Mouse (Mus musculus): Measurements from ENCODE around the gene Dpf1. TPM values are rescaled to one million over a fixed set of nuclear protein-coding genes. Genes with fewer than 3 reads are reported as not detected.
A peak's percentile ranks its signal among the peaks of the same experiment; 100 is the strongest.

Dpf1 gene
- polyA plus RNA-seq, 1 experiment from 2014 or later: 240 TPM

GRCm38 (mm10) chr7:29336795-29337319, 33.1 kb downstream of the Dpf1 start:
- Histone ChIP-seq H3K36me3 (0 out of 2 replicates have a peak, but pooled peaks cover 2% of the 10 kb centered on the region), H3K4me1 (peaks cover 7% of the 10 kb centered on the region), H3K9me3 (no peaks in the 10 kb centered on the region), H3K27me3 (no peaks in the 10 kb centered on the region), H3K27ac (replicated peaks) (0 out of 2 replicates have a peak overlapping the region, but pooled peaks have one; percentile 10), H3K4me3 (no peak overlapping the region), H3K9ac (replicated peaks) (no peak overlapping the region), H3K4me2 (replicated peaks) (no peak overlapping the region)
- ATAC-seq (replicated peaks): no peak
- WGBS: 70% methylated on average over 9 of the region's 9 CpGs

GRCm38 (mm10) chr7:29337766-29338165, 34.0 kb downstream of the Dpf1 start:
- no peak for ATAC-seq (replicated peaks)
- 67% methylated on average over 2 of the region's 2 CpGs for WGBS
- 0 out of 2 replicates have a peak, but pooled peaks cover 2% of the 10 kb centered on the region for H3K36me3 ChIP-seq
- no peak overlapping the region for H3K4me2 ChIP-seq (replicated peaks)
- H3K9me3 ChIP-seq: no peaks in the 10 kb centered on the region
- H3K4me3 ChIP-seq: no peak overlapping the region
- H3K27ac ChIP-seq (replicated peaks): no peak overlapping the region
- H3K4me1 ChIP-seq: peaks cover 16% of the 10 kb centered on the region
- no peak overlapping the region for H3K9ac ChIP-seq (replicated peaks)
- no peaks in the 10 kb centered on the region for H3K27me3 ChIP-seq

GRCm38 (mm10) chr7:29338351-29338919, 34.7 kb downstream of the Dpf1 start:
- no peak for ATAC-seq (replicated peaks)
- H3K4me3 ChIP-seq: no peak overlapping the region
- peaks cover 21% of the 10 kb centered on the region for H3K4me1 ChIP-seq
- no peak overlapping the region for H3K4me2 ChIP-seq (replicated peaks)
- no peak overlapping the region for H3K9ac ChIP-seq (replicated peaks)
- no peaks in the 10 kb centered on the region for H3K27me3 ChIP-seq
- no peak overlapping the region for H3K27ac ChIP-seq (replicated peaks)
- 89% methylated on average over 9 of the region's 9 CpGs for WGBS
- H3K36me3 ChIP-seq: 0 out of 2 replicates have a peak, but pooled peaks cover 2% of the 10 kb centered on the region
- H3K9me3 ChIP-seq: no peaks in the 10 kb centered on the region

- Histone ChIP-seq H3K9ac (replicated peaks) (no peak overlapping the region), H3K4me1 (peaks cover 25% of the 10 kb centered on the region), H3K4me3 (no peak overlapping the region), H3K9me3 (no peaks in the 10 kb centered on the region), H3K36me3 (0 out of 2 replicates have a peak, but pooled peaks cover 2% of the 10 kb centered on the region), H3K27me3 (no peaks in the 10 kb centered on the region), H3K4me2 (replicated peaks) (no peak overlapping the region), H3K27ac (replicated peaks) (no peak overlapping the region)
- no peak for ATAC-seq (replicated peaks)
- 76% methylated on average over 14 of the region's 14 CpGs for WGBS
Measured at GRCm38 (mm10) chr7:29338984-29339679, 35.4 kb downstream of the Dpf1 start.

- H3K4me1 ChIP-seq: peaks cover 28% of the 10 kb centered on the region
- H3K9me3 ChIP-seq: no peaks in the 10 kb centered on the region
- H3K4me3 ChIP-seq: no peak overlapping the region
- no peak for ATAC-seq (replicated peaks)
- 0 out of 2 replicates have a peak, but pooled peaks cover 2% of the 10 kb centered on the region for H3K36me3 ChIP-seq
- 91% methylated on average over 9 of the region's 9 CpGs for WGBS
- H3K4me2 ChIP-seq (replicated peaks): no peak overlapping the region
- H3K27ac ChIP-seq (replicated peaks): no peak overlapping the region
- no peak overlapping the region for H3K9ac ChIP-seq (replicated peaks)
- H3K27me3 ChIP-seq: no peaks in the 10 kb centered on the region
Measured at GRCm38 (mm10) chr7:29340247-29340646, 36.5 kb downstream of the Dpf1 start.

GRCm38 (mm10) chr7:29340838-29341237, 37.1 kb downstream of the Dpf1 start:
- 0 out of 2 replicates have a peak, but pooled peaks cover 2% of the 10 kb centered on the region for H3K36me3 ChIP-seq
- H3K4me2 ChIP-seq (replicated peaks): no peak overlapping the region
- no peaks in the 10 kb centered on the region for H3K27me3 ChIP-seq
- WGBS: 94% methylated on average over 8 of the region's 8 CpGs
- no peak overlapping the region for H3K9ac ChIP-seq (replicated peaks)
- no peak overlapping the region for H3K4me3 ChIP-seq
- H3K4me1 ChIP-seq: peaks cover 34% of the 10 kb centered on the region
- H3K9me3 ChIP-seq: no peaks in the 10 kb centered on the region
- no peak for ATAC-seq (replicated peaks)
- peak overlapping the region; percentile 85; the same call in 1 of the 2 replicates for H3K27ac ChIP-seq (replicated peaks)

- no peak overlapping the region for H3K4me3 ChIP-seq
- H3K4me2 ChIP-seq (replicated peaks): peak overlapping the region; percentile 12; the same call in 1 of the 2 replicates
- H3K27me3 ChIP-seq: no peaks in the 10 kb centered on the region
- 53% methylated on average over 12 of the region's 12 CpGs for WGBS
- no peaks in the 10 kb centered on the region for H3K9me3 ChIP-seq
- 0 out of 2 replicates have a peak, but pooled peaks cover 2% of the 10 kb centered on the region for H3K36me3 ChIP-seq
- peaks cover 41% of the 10 kb centered on the region for H3K4me1 ChIP-seq
- no peak overlapping the region for H3K9ac ChIP-seq (replicated peaks)
- H3K27ac ChIP-seq (replicated peaks): peak overlapping the region; percentile 85
- ATAC-seq (replicated peaks): peak; percentile 30; the same call in 1 of the 2 replicates
Measured at GRCm38 (mm10) chr7:29341722-29342121, 38.0 kb downstream of the Dpf1 start.

- peak overlapping the region; percentile 85 for H3K27ac ChIP-seq (replicated peaks)
- H3K4me1 ChIP-seq: peaks cover 47% of the 10 kb centered on the region
- no peak overlapping the region for H3K4me2 ChIP-seq (replicated peaks)
- ATAC-seq (replicated peaks): peak; percentile 52
- no peak overlapping the region; the same call in 1 of the 2 replicates for H3K9ac ChIP-seq (replicated peaks)
- no peaks in the 10 kb centered on the region for H3K9me3 ChIP-seq
- no peak overlapping the region for H3K4me3 ChIP-seq
- 35% methylated on average over 8 of the region's 8 CpGs for WGBS
- H3K36me3 ChIP-seq: 0 out of 2 replicates have a peak, but pooled peaks cover 2% of the 10 kb centered on the region
- H3K27me3 ChIP-seq: no peaks in the 10 kb centered on the region
Measured at GRCm38 (mm10) chr7:29342489-29343092, 38.8 kb downstream of the Dpf1 start.

- peak; percentile 32; the same call in 1 of the 2 replicates for ATAC-seq (replicated peaks)
- WGBS: 71% methylated on average over 7 of the region's 7 CpGs
Measured at GRCm38 (mm10) chr7:29343746-29344145, 40.0 kb downstream of the Dpf1 start.

GRCm38 (mm10) chr7:29345534-29345933, 41.8 kb downstream of the Dpf1 start:
- peak; percentile 33 for ATAC-seq (replicated peaks)
- H3K4me2 ChIP-seq (replicated peaks): no peak overlapping the region
- WGBS: 14% methylated on average over 4 of the region's 4 CpGs
- no peaks in the 10 kb centered on the region for H3K9me3 ChIP-seq
- peaks cover 8% of the 10 kb centered on the region; the same call in 1 of the 2 replicates for H3K36me3 ChIP-seq
- peaks cover 47% of the 10 kb centered on the region for H3K4me1 ChIP-seq
- no peak overlapping the region for H3K4me3 ChIP-seq
- no peaks in the 10 kb centered on the region for H3K27me3 ChIP-seq
- peak overlapping the region; percentile 65 for H3K27ac ChIP-seq (replicated peaks)
- H3K9ac ChIP-seq (replicated peaks): no peak overlapping the region

More at GRCm38 (mm10) chr7:29343746-29344145, 40.0 kb downstream of the Dpf1 start:
- no peaks in the 10 kb centered on the region for H3K27me3 ChIP-seq
- no peaks in the 10 kb centered on the region for H3K9me3 ChIP-seq
- no peak overlapping the region for H3K4me2 ChIP-seq (replicated peaks)
- peaks cover 47% of the 10 kb centered on the region for H3K4me1 ChIP-seq
- peaks cover 8% of the 10 kb centered on the region; the same call in 1 of the 2 replicates for H3K36me3 ChIP-seq
- peak overlapping the region; percentile 85 for H3K27ac ChIP-seq (replicated peaks)
- no peak overlapping the region for H3K9ac ChIP-seq (replicated peaks)
- no peak overlapping the region for H3K4me3 ChIP-seq

GRCm38 (mm10) chr7:29346212-29346611, 42.5 kb downstream of the Dpf1 start:
- no peak for ATAC-seq (replicated peaks)
- peak overlapping the region; percentile 65 for H3K27ac ChIP-seq (replicated peaks)
- H3K27me3 ChIP-seq: no peaks in the 10 kb centered on the region

More at GRCm38 (mm10) chr7:29346212-29346611, 42.5 kb downstream of the Dpf1 start:
- H3K4me1 ChIP-seq: peaks cover 46% of the 10 kb centered on the region
- WGBS: 58% methylated on average over 3 of the region's 3 CpGs
- peaks cover 8% of the 10 kb centered on the region; the same call in 1 of the 2 replicates for H3K36me3 ChIP-seq
- H3K9me3 ChIP-seq: no peaks in the 10 kb centered on the region
- H3K4me2 ChIP-seq (replicated peaks): no peak overlapping the region
- no peak overlapping the region for H3K9ac ChIP-seq (replicated peaks)
- H3K4me3 ChIP-seq: no peak overlapping the region
